8 mouse cellular contexts compared by ENCODE assay signal in genomic region chr2:37776016-37776415, GRCm38 (mm10). TPM values are rescaled to one million over a fixed set of nuclear protein-coding genes. Genes with fewer than 3 reads are reported as not detected.
A peak's percentile ranks its signal among the peaks of the same experiment; 100 is the strongest.
DNase-seq lines count a peak whose midpoint lies in the region; ATAC-seq and TF ChIP-seq lines count a peak whose summit lies in the region.

Gene Crb2 (plus strand): TSS chr2:37776249.

- peak within 1 kb of the TSS; percentile 73 for H3K9ac ChIP-seq in heart, embryonic 13.5 days
- H3K9ac ChIP-seq in intestine, embryonic 15.5 days, result peak within 1 kb of the TSS; percentile 41; the same call in 1 of the 2 replicates
- no peak within 1 kb of the TSS for H3K9ac ChIP-seq in midbrain, postnatal 0 days (replicated peaks; ENCODE audit: low read length, poor library complexity, severe bottlenecking)

- no peak for TF ChIP-seq CTCF in midbrain, postnatal 0 days (IDR thresholded peaks at IDR 0.05)

- H3K36me3 ChIP-seq in heart, embryonic 13.5 days, result no peaks in the 10 kb centered on the region
- H3K36me3 ChIP-seq in intestine, embryonic 15.5 days, result no peaks in the 10 kb centered on the region
- H3K36me3 ChIP-seq in midbrain, postnatal 0 days (ENCODE audit: insufficient read depth, low read length), result no peaks in the 10 kb centered on the region

- H3K27ac ChIP-seq in heart, embryonic 13.5 days (replicated peaks), result 0 out of 2 replicates have a peak within 1 kb of the TSS, but pooled peaks have one; percentile 15
- no peak within 1 kb of the TSS for H3K27ac ChIP-seq in intestine, embryonic 15.5 days
- no peak within 1 kb of the TSS for H3K27ac ChIP-seq in midbrain, postnatal 0 days (ENCODE audit: low read depth, low read length)

- peaks cover 58% of the 10 kb centered on the region for H3K4me1 ChIP-seq in heart, embryonic 13.5 days
- H3K4me1 ChIP-seq in intestine, embryonic 15.5 days (replicated peaks), result peaks cover 32% of the 10 kb centered on the region
- peaks cover 12% of the 10 kb centered on the region for H3K4me1 ChIP-seq in midbrain, postnatal 0 days (ENCODE audit: insufficient read depth, low read length)

- H3K4me2 ChIP-seq in heart, embryonic 13.5 days, result peak within 1 kb of the TSS; percentile 73
- H3K4me2 ChIP-seq in intestine, embryonic 15.5 days (replicated peaks), result peak within 1 kb of the TSS; percentile 70
- H3K4me2 ChIP-seq in midbrain, postnatal 0 days (ENCODE audit: low read depth, low read length, poor library complexity, severe bottlenecking), result peak within 1 kb of the TSS; percentile 24

- ATAC-seq in heart, embryonic 13.5 days (ENCODE audit: extremely low read depth, insufficient number of reproducible peaks, low FRiP score, low TSS enrichment), result no peak
- ATAC-seq in intestine, embryonic 15.5 days, result peak; percentile 27; the same call in 1 of the 2 replicates
- no peak for ATAC-seq in midbrain, postnatal 0 days (ENCODE audit: low FRiP score)
- no peak for ATAC-seq in erythroid progenitor cell, adult 5-6 weeks (replicated peaks; ENCODE audit: low FRiP score, poor library complexity, severe bottlenecking)

- H3K4me3 ChIP-seq in heart, embryonic 13.5 days, result peak within 1 kb of the TSS; percentile 51
- H3K4me3 ChIP-seq in intestine, embryonic 15.5 days (replicated peaks), result peak within 1 kb of the TSS; percentile 35
- peak within 1 kb of the TSS; percentile 14; the same call in 1 of the 2 replicates for H3K4me3 ChIP-seq in midbrain, postnatal 0 days (ENCODE audit: low read depth, low read length)

- 4% methylated on average over 16 of the region's 18 CpGs for WGBS in heart, embryonic 13.5 days
- 3% methylated on average over 18 of the region's 18 CpGs for WGBS in intestine, embryonic 15.5 days
- WGBS in midbrain, postnatal 0 days, result 13% methylated on average over 17 of the region's 18 CpGs

- H3K27me3 ChIP-seq in heart, embryonic 13.5 days (replicated peaks), result peaks cover 13% of the 10 kb centered on the region
- 0 out of 2 replicates have a peak, but pooled peaks cover 5% of the 10 kb centered on the region for H3K27me3 ChIP-seq in intestine, embryonic 15.5 days (replicated peaks)
- H3K27me3 ChIP-seq in midbrain, postnatal 0 days (ENCODE audit: insufficient read depth, low read length), result no peaks in the 10 kb centered on the region

- no peak for DNase-seq in heart, adult 9 months (ENCODE audit: low spot score in 2 of 2)
- DNase-seq in embryo, embryonic 11 days, result peak; percentile 86
- no peak for DNase-seq in midbrain, postnatal 0 days (ENCODE audit: low spot score)
- no peak for DNase-seq in layer of hippocampus, adult 9-11 months
- DNase-seq in cerebellum, adult 18-20 months, result no peak

- H3K9me3 ChIP-seq in heart, embryonic 13.5 days, result no peaks in the 10 kb centered on the region
- no peaks in the 10 kb centered on the region for H3K9me3 ChIP-seq in intestine, embryonic 15.5 days
- no peaks in the 10 kb centered on the region for H3K9me3 ChIP-seq in midbrain, postnatal 0 days (ENCODE audit: low read length)

RNA-seq across cellular contexts. Expression of gene Crb2, which starts in this region (rescaled TPM):
- polyA plus RNA-seq in heart, embryonic 13.5 days (2015; fragmentation: Nextera tagmentation; extraction: Ambion mirVana), result 3.0 and 4.0 TPM in 2 replicates
- polyA plus RNA-seq in intestine, embryonic 15.5 days (2015; fragmentation: Nextera tagmentation; extraction: Ambion mirVana), result 1.9 and 2.1 TPM in 2 replicates
- 3.7 and 4.8 TPM in 2 replicates for total RNA-seq in midbrain, postnatal 0 days (2014; rRNA removed)
- 1.6 and 1.7 TPM in 2 replicates for polyA plus RNA-seq in midbrain, postnatal 0 days (2015; fragmentation: Nextera tagmentation; extraction: Ambion mirVana)
- not detected in 2 replicates for total RNA-seq in erythroid progenitor cell, adult 5-6 weeks (2015; ENCODE audit: low replicate concordance)
- not detected in 2 replicates for total RNA-seq in erythroid progenitor cell, adult 5-6 weeks (2017; ENCODE audit: low replicate concordance)
